Mouse (Mus musculus) kidney, adult 2 months (tissue): Measurements from ENCODE around the gene P3h3.

Experiments used
- CTCF ChIP-seq: fragments of 200-500 bp; conservative IDR thresholded peaks from 2 replicates; pipeline ENCODE4 v1.5.1; 2011; ENCODE audit warnings: low read depth, mild to moderate bottlenecking, control low read depth, low read length, moderate library complexity, mixed read lengths; ENCODE audit not compliant: insufficient read depth, insufficient read length
- POLR2A ChIP-seq: fragments of 200-500 bp; IDR thresholded peaks from one replicate; pipeline ENCODE4 v1.6.1; 2011; ENCODE audit warnings: low read depth, low read length, control low read depth

DNA sequence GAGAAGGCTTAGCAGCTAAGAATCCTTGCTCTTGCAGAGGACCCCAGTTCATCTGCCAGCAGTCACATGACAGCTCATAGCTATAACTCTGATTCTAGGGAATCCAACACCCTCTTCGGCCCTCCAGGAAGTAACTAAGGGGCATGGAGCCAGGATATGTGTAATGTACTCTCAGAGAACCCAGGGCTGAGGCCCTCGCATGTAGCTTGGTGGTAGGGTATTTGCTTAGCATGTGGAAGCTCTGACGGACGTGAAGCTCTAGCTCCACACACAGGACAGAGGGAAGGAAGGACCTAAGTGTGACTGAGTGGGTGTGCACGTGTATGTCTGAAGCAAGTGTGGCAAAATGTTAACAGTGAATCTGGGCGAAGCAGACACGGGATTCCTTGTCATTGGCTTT lies 21.1 kb downstream of the P3h3 start:
- TF ChIP-seq CTCF (no peak), POLR2A (no peak)
